Mouse (Mus musculus): ENCODE data around the gene Sptb. TPM values are rescaled to one million over a fixed set of nuclear protein-coding genes. Genes with fewer than 3 reads are reported as not detected.
A peak's percentile ranks its signal among the peaks of the same experiment; 100 is the strongest.

Gene Sptb
- 10 to 100 TPM; 51.1 to 52.3 TPM for total RNA-seq (2021)

- intact Hi-C loops (cut with DNase I): loop anchor here (10.0 kb wide), 1 partner anchor 216 kb away; no protein-coding TSS in a partner anchor
- DNase-seq (ENCODE audit: extremely low spot score in 1 of 2, low spot score in 2 of 2): peak in 1 of 2 experiments; percentile 76
Measured at GRCm38 (mm10) chr12:76710351-76711100, at the start of gene Sptb. Gene Sptb, minus strand, starts transcription at chr12:76710547.

GRCm38 (mm10) chr12:76752652-76753318 is 42.4 kb upstream of the Sptb start:
- intact Hi-C loops (cut with DNase I): no loop called here
- peak; percentile 45 to 74 for DNase-seq (ENCODE audit: extremely low spot score in 1 of 2, low spot score in 2 of 2)

- intact Hi-C loops (cut with DNase I): no loop called here
- DNase-seq (ENCODE audit: extremely low spot score in 1 of 2, low spot score in 2 of 2): no peak
Measured at GRCm38 (mm10) chr12:76750866-76751459, 40.6 kb upstream of the Sptb start.

GRCm38 (mm10) chr12:76727955-76728354 is 17.6 kb upstream of the Sptb start:
- DNase-seq (ENCODE audit: extremely low spot score in 1 of 2, low spot score in 2 of 2): no peak
- intact Hi-C loops (cut with DNase I): no loop called here

- DNase-seq (ENCODE audit: extremely low spot score in 1 of 2, low spot score in 2 of 2): no peak
- intact Hi-C loops (cut with DNase I): loop anchor here (5.0 kb wide), 1 partner anchor 130 kb away; no protein-coding TSS in a partner anchor
Measured at GRCm38 (mm10) chr12:76722026-76722425, 11.7 kb upstream of the Sptb start.

GRCm38 (mm10) chr12:76720572-76720971 is 10.2 kb upstream of the Sptb start:
- intact Hi-C loops (cut with DNase I): loop anchor here (5.0 kb wide), 1 partner anchor 128 kb away; no protein-coding TSS in a partner anchor
- no peak for DNase-seq (ENCODE audit: extremely low spot score in 1 of 2, low spot score in 2 of 2)

GRCm38 (mm10) chr12:76718384-76718783 is 8.0 kb upstream of the Sptb start:
- DNase-seq (ENCODE audit: extremely low spot score in 1 of 2, low spot score in 2 of 2): no peak
- intact Hi-C loops (cut with DNase I): loop anchor here (5.0 to 10.0 kb wide), 2 partner anchors 71 to 224 kb away; no protein-coding TSS in a partner anchor

GRCm38 (mm10) chr12:76709795-76710350 is 474 bp downstream of the Sptb start:
- DNase-seq (ENCODE audit: extremely low spot score in 1 of 2, low spot score in 2 of 2): peak in 1 of 2 experiments; percentile 85
- intact Hi-C loops (cut with DNase I): loop anchor here (10.0 kb wide), 1 partner anchor 215 kb away; no protein-coding TSS in a partner anchor

GRCm38 (mm10) chr12:76708956-76709794 is 1.2 kb downstream of the Sptb start:
- peak in 1 of 2 experiments; percentile 59 for DNase-seq (ENCODE audit: extremely low spot score in 1 of 2, low spot score in 2 of 2)
- intact Hi-C loops (cut with DNase I): no loop called here

- DNase-seq (ENCODE audit: extremely low spot score in 1 of 2, low spot score in 2 of 2): no peak
Measured at GRCm38 (mm10) chr12:76708181-76708580, 2.2 kb downstream of the Sptb start.

GRCm38 (mm10) chr12:76696380-76696935 is 13.9 kb downstream of the Sptb start:
- intact Hi-C loops (cut with DNase I): no loop called here
- DNase-seq (ENCODE audit: extremely low spot score in 1 of 2, low spot score in 2 of 2): no peak

More at GRCm38 (mm10) chr12:76708181-76708580, 2.2 kb downstream of the Sptb start:
- intact Hi-C loops (cut with DNase I): no loop called here

GRCm38 (mm10) chr12:76695773-76696172 is 14.6 kb downstream of the Sptb start:
- intact Hi-C loops (cut with DNase I): no loop called here
- DNase-seq (ENCODE audit: extremely low spot score in 1 of 2, low spot score in 2 of 2): no peak

GRCm38 (mm10) chr12:76694801-76695505 is 15.4 kb downstream of the Sptb start:
- DNase-seq (ENCODE audit: extremely low spot score in 1 of 2, low spot score in 2 of 2): peak in 1 of 2 experiments; percentile 30
- intact Hi-C loops (cut with DNase I): no loop called here

- no peak for DNase-seq (ENCODE audit: extremely low spot score in 1 of 2, low spot score in 2 of 2)
- intact Hi-C loops (cut with DNase I): no loop called here
Measured at GRCm38 (mm10) chr12:76687498-76688200, 22.7 kb downstream of the Sptb start.

- intact Hi-C loops (cut with DNase I): no loop called here
Measured at GRCm38 (mm10) chr12:76685647-76686046, 24.7 kb downstream of the Sptb start.

GRCm38 (mm10) chr12:76684493-76684892 is 25.9 kb downstream of the Sptb start:
- DNase-seq (ENCODE audit: extremely low spot score in 1 of 2, low spot score in 2 of 2): no peak

More at GRCm38 (mm10) chr12:76685647-76686046, 24.7 kb downstream of the Sptb start:
- no peak for DNase-seq (ENCODE audit: extremely low spot score in 1 of 2, low spot score in 2 of 2)

GRCm38 (mm10) chr12:76681937-76682336 is 28.4 kb downstream of the Sptb start:
- DNase-seq (ENCODE audit: extremely low spot score in 1 of 2, low spot score in 2 of 2): no peak
- intact Hi-C loops (cut with DNase I): no loop called here

More at GRCm38 (mm10) chr12:76684493-76684892, 25.9 kb downstream of the Sptb start:
- intact Hi-C loops (cut with DNase I): no loop called here

Data from left cerebral cortex, postnatal 10 days (tissue).